Mouse (Mus musculus) heart, embryonic 13.5 days (tissue): ENCODE results near the gene Napsa. TPM values are rescaled to one million over a fixed set of nuclear protein-coding genes. Genes with fewer than 3 reads are reported as not detected.

Experiments used
- ATAC-seq: fragments of 200-750 bp; cut with Nextera tagmentation; 2 replicates; pipeline ENCODE4 v1.8.0; 2017; ENCODE audit warnings: moderate TSS enrichment; ENCODE audit not compliant: insufficient number of reproducible peaks, low FRiP score, low TSS enrichment; ENCODE audit errors: extremely low read depth
- H3K27ac ChIP-seq: fragments of 300-500 bp; sonication (generic); replicated peaks from 2 replicates; pipeline ENCODE4 v1.5.1; 2015; ENCODE audit warnings: moderate library complexity, mild to moderate bottlenecking, inconsistent platforms
- H3K27me3 ChIP-seq: fragments of 300-500 bp; sonication (generic); replicated peaks from 2 replicates; pipeline ENCODE4 v1.6.1; 2015; ENCODE audit warnings: mild to moderate bottlenecking, inconsistent platforms
- H3K36me3 ChIP-seq: fragments of 300-500 bp; sonication (generic); 2 replicates; pipeline ENCODE4 v1.6.1; 2015; ENCODE audit warnings: mild to moderate bottlenecking, inconsistent platforms
- H3K4me1 ChIP-seq: fragments of 300-500 bp; sonication (generic); 2 replicates; pipeline ENCODE4 v1.6.1; 2015; ENCODE audit warnings: inconsistent platforms
- H3K4me2 ChIP-seq: fragments of 300-500 bp; sonication (generic); 2 replicates; pipeline ENCODE4 v1.6.1; 2015; ENCODE audit warnings: inconsistent platforms, mild to moderate bottlenecking, moderate library complexity
- H3K4me3 ChIP-seq: fragments of 300-500 bp; sonication (generic); 2 replicates; pipeline ENCODE4 v1.5.1; 2015; ENCODE audit warnings: moderate library complexity, mild to moderate bottlenecking, inconsistent platforms
- H3K9ac ChIP-seq: fragments of 300-500 bp; sonication (generic); 2 replicates; pipeline ENCODE4 v1.6.1; 2015; ENCODE audit warnings: inconsistent platforms, mild to moderate bottlenecking, moderate library complexity
- H3K9me3 ChIP-seq: fragments of 300-500 bp; sonication (generic); 2 replicates; pipeline ENCODE4 v1.6.1; 2016; ENCODE audit warnings: inconsistent platforms
- WGBS: fragments of 180-500 bp; shearing (Covaris S2); methylation state at CpG from one replicate; pipeline ENCODE4 v1.1.7; 2015; ENCODE audit warnings: mixed read lengths; 5-methylcytosine and 5-hydroxymethylcytosine counted together
- polyA plus RNA-seq: library from polyadenylated mRNA; unstranded; fragments of >200 nt; fragmentation: Nextera tagmentation; extraction: Ambion mirVana; gene quantifications from 2 replicates; pipeline ENCODE4 v1.2.1, GENCODE M21; 2015

The Napsa gene
- polyA plus RNA-seq, 1 experiment from 2014 or later: 0.39 TPM

- Histone ChIP-seq H3K4me3 (no peak overlapping the region), H3K4me1 (no peaks in the 10 kb centered on the region), H3K9ac (no peak overlapping the region), H3K27me3 (peaks cover 50% of the 10 kb centered on the region), H3K27ac (no peak overlapping the region), H3K4me2 (no peak overlapping the region), H3K9me3 (peaks cover 11% of the 10 kb centered on the region; the same call in 1 of the 2 replicates), H3K36me3 (no peaks in the 10 kb centered on the region)
- ATAC-seq: no peak
- WGBS: 46% methylated on average over 3 of the region's 3 CpGs
Measured at GRCm38 (mm10) chr7:44617059-44617458, 44.9 kb downstream of the Napsa start.

- H3K9ac ChIP-seq: no peak overlapping the region
- H3K27ac ChIP-seq: no peak overlapping the region
- no peaks in the 10 kb centered on the region for H3K36me3 ChIP-seq
- H3K4me1 ChIP-seq: no peaks in the 10 kb centered on the region
- no peak overlapping the region for H3K4me3 ChIP-seq
- H3K4me2 ChIP-seq: no peak overlapping the region
- WGBS: 40% methylated on average over 18 of the region's 18 CpGs
- H3K9me3 ChIP-seq: peaks cover 9% of the 10 kb centered on the region; the same call in 1 of the 2 replicates
- no peak for ATAC-seq
- H3K27me3 ChIP-seq: peaks cover 36% of the 10 kb centered on the region
Measured at GRCm38 (mm10) chr7:44623714-44624542, 51.7 kb downstream of the Napsa start.

- WGBS: 61% methylated on average over 3 of the region's 3 CpGs
- no peaks in the 10 kb centered on the region for H3K36me3 ChIP-seq
- H3K4me3 ChIP-seq: no peak overlapping the region
- ATAC-seq: no peak
- H3K4me1 ChIP-seq: no peaks in the 10 kb centered on the region
- H3K27me3 ChIP-seq: peaks cover 42% of the 10 kb centered on the region
- H3K4me2 ChIP-seq: no peak overlapping the region
- no peak overlapping the region for H3K27ac ChIP-seq
- no peak overlapping the region for H3K9ac ChIP-seq
- H3K9me3 ChIP-seq: 0 out of 2 replicates have a peak, but pooled peaks cover 3% of the 10 kb centered on the region
Measured at GRCm38 (mm10) chr7:44624543-44624826, 52.3 kb downstream of the Napsa start.

- ATAC-seq: no peak
- Histone ChIP-seq H3K9ac (no peak overlapping the region), H3K27ac (no peak overlapping the region), H3K4me3 (no peak overlapping the region), H3K4me1 (no peaks in the 10 kb centered on the region), H3K4me2 (no peak overlapping the region), H3K27me3 (peaks cover 45% of the 10 kb centered on the region), H3K36me3 (no peaks in the 10 kb centered on the region), H3K9me3 (no peaks in the 10 kb centered on the region)
- WGBS: 51% methylated on average over 14 of the region's 14 CpGs
Measured at GRCm38 (mm10) chr7:44624828-44625227, 52.6 kb downstream of the Napsa start.

- no peaks in the 10 kb centered on the region for H3K9me3 ChIP-seq
- WGBS: 77% methylated on average over 13 of the region's 13 CpGs
- ATAC-seq: no peak
- H3K4me1 ChIP-seq: no peaks in the 10 kb centered on the region
- H3K4me3 ChIP-seq: no peak overlapping the region
- H3K27ac ChIP-seq: no peak overlapping the region
- no peak overlapping the region for H3K9ac ChIP-seq
- no peaks in the 10 kb centered on the region for H3K36me3 ChIP-seq
- peaks cover 46% of the 10 kb centered on the region for H3K27me3 ChIP-seq
- H3K4me2 ChIP-seq: no peak overlapping the region
Measured at GRCm38 (mm10) chr7:44625241-44626067, 53.3 kb downstream of the Napsa start.

GRCm38 (mm10) chr7:44626068-44626385 is 53.8 kb downstream of the Napsa start:
- no peak overlapping the region for H3K4me3 ChIP-seq
- peaks cover 51% of the 10 kb centered on the region for H3K27me3 ChIP-seq
- no peak for ATAC-seq
- whole genome bisulfite sequencing: 45% methylated on average over 1 of the region's 1 CpGs
- H3K27ac ChIP-seq: no peak overlapping the region
- H3K9ac ChIP-seq: no peak overlapping the region
- H3K36me3 ChIP-seq: no peaks in the 10 kb centered on the region
- no peaks in the 10 kb centered on the region for H3K9me3 ChIP-seq
- no peaks in the 10 kb centered on the region for H3K4me1 ChIP-seq
- H3K4me2 ChIP-seq: no peak overlapping the region

GRCm38 (mm10) chr7:44626966-44627365 is 54.8 kb downstream of the Napsa start:
- Histone ChIP-seq H3K9ac (no peak overlapping the region), H3K4me2 (no peak overlapping the region), H3K36me3 (no peaks in the 10 kb centered on the region), H3K4me3 (no peak overlapping the region), H3K27me3 (peaks cover 59% of the 10 kb centered on the region), H3K27ac (no peak overlapping the region), H3K4me1 (no peaks in the 10 kb centered on the region), H3K9me3 (no peaks in the 10 kb centered on the region)
- 65% methylated on average over 13 of the region's 13 CpGs for WGBS
- ATAC-seq: no peak; the same call in 1 of the 2 replicates

- ATAC-seq: no peak
- no peak overlapping the region for H3K4me2 ChIP-seq
- peaks cover 67% of the 10 kb centered on the region for H3K27me3 ChIP-seq
- no peaks in the 10 kb centered on the region for H3K4me1 ChIP-seq
- H3K36me3 ChIP-seq: no peaks in the 10 kb centered on the region
- no peak overlapping the region for H3K9ac ChIP-seq
- H3K27ac ChIP-seq: no peak overlapping the region
- H3K9me3 ChIP-seq: no peaks in the 10 kb centered on the region
- no peak overlapping the region for H3K4me3 ChIP-seq
- 79% methylated on average over 15 of the region's 15 CpGs for WGBS
Measured at GRCm38 (mm10) chr7:44628402-44629034, 56.3 kb downstream of the Napsa start.

- WGBS: 54% methylated on average over 13 of the region's 13 CpGs
- no peak overlapping the region for H3K4me2 ChIP-seq
- no peak overlapping the region for H3K27ac ChIP-seq
- H3K4me3 ChIP-seq: no peak overlapping the region
- 0 out of 2 replicates have a peak, but pooled peaks have one; percentile 25 for ATAC-seq
- H3K4me1 ChIP-seq: no peaks in the 10 kb centered on the region
- no peaks in the 10 kb centered on the region for H3K9me3 ChIP-seq
- H3K9ac ChIP-seq: no peak overlapping the region
- no peaks in the 10 kb centered on the region for H3K36me3 ChIP-seq
- peaks cover 72% of the 10 kb centered on the region for H3K27me3 ChIP-seq
Measured at GRCm38 (mm10) chr7:44630437-44630836, 58.3 kb downstream of the Napsa start.

- no peaks in the 10 kb centered on the region for H3K36me3 ChIP-seq
- H3K4me2 ChIP-seq: no peak overlapping the region
- no peak for ATAC-seq
- no peak overlapping the region for H3K9ac ChIP-seq
- H3K4me1 ChIP-seq: no peaks in the 10 kb centered on the region
- no peaks in the 10 kb centered on the region for H3K9me3 ChIP-seq
- H3K27me3 ChIP-seq: peaks cover 80% of the 10 kb centered on the region
- WGBS: 23% methylated on average over 13 of the region's 13 CpGs
- H3K27ac ChIP-seq: no peak overlapping the region
- H3K4me3 ChIP-seq: no peak overlapping the region
Measured at GRCm38 (mm10) chr7:44632676-44633075, 60.5 kb downstream of the Napsa start.

- peaks cover 84% of the 10 kb centered on the region for H3K27me3 ChIP-seq
- H3K36me3 ChIP-seq: no peaks in the 10 kb centered on the region
- H3K9ac ChIP-seq: no peak overlapping the region
- no peak overlapping the region for H3K4me2 ChIP-seq
- ATAC-seq: no peak
- no peaks in the 10 kb centered on the region for H3K9me3 ChIP-seq
- 14% methylated on average over 15 of the region's 15 CpGs for whole genome bisulfite sequencing
- H3K27ac ChIP-seq: no peak overlapping the region
- no peaks in the 10 kb centered on the region for H3K4me1 ChIP-seq
- no peak overlapping the region for H3K4me3 ChIP-seq
Measured at GRCm38 (mm10) chr7:44633407-44633806, 61.2 kb downstream of the Napsa start.
